Mouse (Mus musculus) testis, adult 2 months (tissue): Measurements from ENCODE around the gene Gprin1.

Experiments
- CTCF ChIP-seq: fragments of 200-500 bp; IDR thresholded peaks from 2 replicates; pipeline ENCODE4 v1.5.1; 2012; ENCODE audit warnings: low read depth, mild to moderate bottlenecking, inconsistent platforms, low read length, moderate library complexity; ENCODE audit not compliant: control insufficient read depth, insufficient read depth, insufficient replicate concordance
- POLR2A ChIP-seq: fragments of 200-500 bp; IDR thresholded peaks from 2 replicates; pipeline ENCODE4 v1.6.1; 2012; ENCODE audit warnings: low read depth, mild to moderate bottlenecking, inconsistent platforms, low read length, moderate library complexity; ENCODE audit not compliant: control insufficient read depth

DNA sequence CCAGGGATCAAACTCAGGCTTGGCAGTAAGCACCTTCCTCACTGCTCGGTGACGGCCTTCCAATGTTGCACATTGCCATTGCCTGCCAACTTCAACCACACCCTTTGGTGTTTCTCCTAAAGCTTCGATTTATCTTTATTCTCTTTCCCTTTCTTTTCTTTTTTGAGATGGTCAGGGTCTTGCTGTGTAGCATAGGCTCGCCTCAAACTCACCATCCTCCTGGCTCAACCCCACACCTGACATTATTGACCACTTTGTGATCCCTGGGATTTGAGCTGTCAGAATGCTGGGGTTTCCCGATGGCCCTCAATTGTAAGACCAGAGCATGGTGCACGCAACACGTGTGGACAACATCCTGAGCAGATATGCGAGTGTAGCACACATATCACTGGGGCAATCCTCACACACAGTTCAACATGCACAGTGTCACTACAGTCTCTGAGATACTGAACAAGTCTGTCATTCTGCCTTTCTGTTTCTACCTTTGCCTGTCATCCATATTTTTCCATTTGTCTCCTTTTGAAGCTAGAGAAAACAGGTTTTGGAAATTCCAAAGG, 6.6 kb upstream of the Gprin1 start:
- TF ChIP-seq CTCF (no peak), POLR2A (no peak)
